Mouse (Mus musculus) kidney, adult 2 months (tissue): ENCODE data around the gene Tcta.

Experiments
- CTCF ChIP-seq: fragments of 200-500 bp; conservative IDR thresholded peaks from 2 replicates; pipeline ENCODE4 v1.5.1; 2011; ENCODE audit warnings: low read depth, mild to moderate bottlenecking, control low read depth, low read length, moderate library complexity, mixed read lengths; ENCODE audit not compliant: insufficient read depth, insufficient read length
- POLR2A ChIP-seq: fragments of 200-500 bp; IDR thresholded peaks from one replicate; pipeline ENCODE4 v1.6.1; 2011; ENCODE audit warnings: low read depth, low read length, control low read depth

GRCm38 (mm10) chr9:108348290-108348680 is 42.3 kb upstream of the Tcta start:
- no peak for TF ChIP-seq CTCF
- no peak for TF ChIP-seq POLR2A
